Mouse (Mus musculus) midbrain, embryonic 16.5 days (tissue): ENCODE data around the gene Nanog. TPM values are rescaled to one million over a fixed set of nuclear protein-coding genes. Genes with fewer than 3 reads are reported as not detected.
"Not testable (repeated sequence)": the region's sequence is repeated elsewhere in the genome, so short reads cannot be mapped to it uniquely, and the experiment has no call there.

Experiments used
- ATAC-seq: fragments of 200-750 bp; cut with Nextera tagmentation; 2 replicates; pipeline ENCODE4 v1.8.0; 2017; ENCODE audit warnings: moderate TSS enrichment
- H3K27ac ChIP-seq: fragments of 300-500 bp; sonication (generic); 2 replicates; pipeline ENCODE4 v1.5.1; 2014; ENCODE audit warnings: mild to moderate bottlenecking, low read length, mixed read lengths
- H3K27me3 ChIP-seq: fragments of 300-500 bp; sonication (generic); 2 replicates; pipeline ENCODE4 v1.6.1; 2014; ENCODE audit warnings: low read depth, low read length, mixed read lengths; ENCODE audit not compliant: control insufficient read depth, insufficient read depth
- H3K36me3 ChIP-seq: fragments of 300-500 bp; sonication (generic); 2 replicates; pipeline ENCODE4 v1.6.1; 2014; ENCODE audit warnings: mild to moderate bottlenecking, low read length, moderate library complexity, mixed read lengths; ENCODE audit not compliant: control insufficient read depth, insufficient read depth
- H3K4me1 ChIP-seq: fragments of 300-500 bp; sonication (generic); 2 replicates; pipeline ENCODE4 v1.6.1; 2014; ENCODE audit warnings: mild to moderate bottlenecking, low read length, mixed read lengths; ENCODE audit not compliant: control insufficient read depth, insufficient read depth
- H3K4me2 ChIP-seq: fragments of 300-500 bp; sonication (generic); 2 replicates; pipeline ENCODE4 v1.6.1; 2014; ENCODE audit warnings: mild to moderate bottlenecking, low read length, mixed read lengths
- H3K4me3 ChIP-seq: fragments of 300-500 bp; sonication (generic); 2 replicates; pipeline ENCODE4 v1.5.1; 2014; ENCODE audit warnings: low read depth, mild to moderate bottlenecking, low read length, moderate library complexity, mixed read lengths
- H3K9ac ChIP-seq: fragments of 300-500 bp; sonication (generic); 2 replicates; pipeline ENCODE4 v1.6.1; 2014; ENCODE audit warnings: low read depth, low read length, mixed read lengths
- H3K9me3 ChIP-seq: fragments of 300-500 bp; sonication (generic); replicated peaks from 2 replicates; pipeline ENCODE4 v1.6.1; 2014; ENCODE audit warnings: mild to moderate bottlenecking, low read length, mixed read lengths; ENCODE audit not compliant: control insufficient read depth, poor library complexity, severe bottlenecking
- WGBS: fragments of 180-500 bp; shearing (Covaris S2); extraction: QIAGEN DNeasy Blood & Tissue Kit; methylation state at CpG from one replicate; pipeline ENCODE4 v1.1.7; 2014; 5-methylcytosine and 5-hydroxymethylcytosine counted together
- polyA plus RNA-seq: library from polyadenylated mRNA; unstranded; fragments of >200 nt; fragmentation: Nextera tagmentation; extraction: Ambion mirVana; gene quantifications from 2 replicates; pipeline ENCODE4 v1.2.1, GENCODE M21; 2015

The Nanog gene
- polyA plus RNA-seq, 1 experiment from 2014 or later: not detected

GRCm38 (mm10) chr6:122695398-122695797, 11.9 kb upstream of the Nanog start:
- 92% methylated on average over 3 of the region's 3 CpGs for WGBS
- Histone ChIP-seq H3K9ac (no peak overlapping the region), H3K4me2 (no peak overlapping the region), H3K36me3 (no peaks in the 10 kb centered on the region), H3K4me3 (no peak overlapping the region), H3K27ac (no peak overlapping the region), H3K4me1 (no peaks in the 10 kb centered on the region), H3K27me3 (no peaks in the 10 kb centered on the region), H3K9me3 (no peaks in the 10 kb centered on the region)
- ATAC-seq: no peak

GRCm38 (mm10) chr6:122699628-122700027, 7.7 kb upstream of the Nanog start:
- not testable (repeated sequence) for H3K9ac ChIP-seq, H3K27ac ChIP-seq, H3K4me1 ChIP-seq, H3K4me2 ChIP-seq, H3K4me3 ChIP-seq, H3K36me3 ChIP-seq, ATAC-seq, H3K9me3 ChIP-seq, H3K27me3 ChIP-seq
- 81% methylated on average over 2 of the region's 2 CpGs for WGBS

GRCm38 (mm10) chr6:122701816-122702215, 5.5 kb upstream of the Nanog start:
- Histone ChIP-seq H3K4me3 (no peak overlapping the region), H3K9ac (no peak overlapping the region), H3K4me1 (peaks cover 6% of the 10 kb centered on the region), H3K4me2 (no peak overlapping the region), H3K36me3 (no peaks in the 10 kb centered on the region), H3K9me3 (no peaks in the 10 kb centered on the region), H3K27me3 (0 out of 2 replicates have a peak, but pooled peaks cover 4% of the 10 kb centered on the region), H3K27ac (no peak overlapping the region)
- no peak for ATAC-seq
- WGBS: 85% methylated on average over 5 of the region's 5 CpGs

GRCm38 (mm10) chr6:122702480-122703124, 4.7 kb upstream of the Nanog start:
- H3K9ac ChIP-seq: peak overlapping the region; percentile 40; the same call in 1 of the 2 replicates
- H3K4me2 ChIP-seq: peak overlapping the region; percentile 45
- 0 out of 2 replicates have a peak, but pooled peaks cover 5% of the 10 kb centered on the region for H3K27me3 ChIP-seq
- H3K4me1 ChIP-seq: peaks cover 6% of the 10 kb centered on the region
- 5% methylated on average over 20 of the region's 20 CpGs for WGBS
- no peaks in the 10 kb centered on the region for H3K36me3 ChIP-seq
- peak; percentile 68 for ATAC-seq
- H3K27ac ChIP-seq: peak overlapping the region; percentile 38
- no peak overlapping the region for H3K4me3 ChIP-seq
- no peaks in the 10 kb centered on the region for H3K9me3 ChIP-seq

GRCm38 (mm10) chr6:122703251-122703650, 4.0 kb upstream of the Nanog start:
- Histone ChIP-seq H3K27me3 (0 out of 2 replicates have a peak, but pooled peaks cover 5% of the 10 kb centered on the region), H3K27ac (no peak overlapping the region; the same call in 1 of the 2 replicates), H3K9ac (no peak overlapping the region), H3K4me2 (no peak overlapping the region), H3K9me3 (no peaks in the 10 kb centered on the region), H3K4me1 (peaks cover 6% of the 10 kb centered on the region), H3K4me3 (no peak overlapping the region), H3K36me3 (no peaks in the 10 kb centered on the region)
- ATAC-seq: no peak
- WGBS: 12% methylated on average over 6 of the region's 6 CpGs

GRCm38 (mm10) chr6:122703706-122704105, 3.6 kb upstream of the Nanog start:
- H3K36me3 ChIP-seq: no peaks in the 10 kb centered on the region
- ATAC-seq: no peak
- WGBS: 25% methylated on average over 1 of the region's 1 CpGs
- H3K9ac ChIP-seq: no peak overlapping the region
- no peaks in the 10 kb centered on the region for H3K9me3 ChIP-seq
- no peak overlapping the region for H3K27ac ChIP-seq
- no peak overlapping the region for H3K4me3 ChIP-seq
- peaks cover 6% of the 10 kb centered on the region for H3K4me1 ChIP-seq
- H3K27me3 ChIP-seq: 0 out of 2 replicates have a peak, but pooled peaks cover 5% of the 10 kb centered on the region
- H3K4me2 ChIP-seq: no peak overlapping the region

- Histone ChIP-seq H3K9me3 (no peaks in the 10 kb centered on the region), H3K27me3 (0 out of 2 replicates have a peak, but pooled peaks cover 5% of the 10 kb centered on the region), H3K4me1 (peaks cover 6% of the 10 kb centered on the region), H3K9ac (no peak overlapping the region), H3K27ac (no peak overlapping the region), H3K36me3 (no peaks in the 10 kb centered on the region), H3K4me3 (no peak overlapping the region), H3K4me2 (no peak overlapping the region)
- no peak for ATAC-seq
- WGBS: 72% methylated on average over 12 of the region's 12 CpGs
Measured at GRCm38 (mm10) chr6:122706337-122706840, 900 bp upstream of the Nanog start.

- H3K27ac ChIP-seq: no peak overlapping the region
- H3K4me1 ChIP-seq: no peaks in the 10 kb centered on the region
- no peaks in the 10 kb centered on the region for H3K36me3 ChIP-seq
- H3K9ac ChIP-seq: no peak overlapping the region
- ATAC-seq: no peak
- 0 out of 2 replicates have a peak, but pooled peaks cover 5% of the 10 kb centered on the region for H3K27me3 ChIP-seq
- H3K4me3 ChIP-seq: no peak overlapping the region
- H3K4me2 ChIP-seq: no peak overlapping the region
- no peaks in the 10 kb centered on the region for H3K9me3 ChIP-seq
- 73% methylated on average over 4 of the region's 4 CpGs for WGBS
Measured at GRCm38 (mm10) chr6:122708826-122709225, 1.5 kb downstream of the Nanog start.

- 91% methylated on average over 2 of the region's 2 CpGs for WGBS
- ATAC-seq: no peak
- Histone ChIP-seq H3K9me3 (no peaks in the 10 kb centered on the region), H3K27me3 (0 out of 2 replicates have a peak, but pooled peaks cover 4% of the 10 kb centered on the region), H3K27ac (no peak overlapping the region), H3K4me2 (no peak overlapping the region), H3K36me3 (no peaks in the 10 kb centered on the region), H3K4me3 (no peak overlapping the region), H3K4me1 (no peaks in the 10 kb centered on the region), H3K9ac (no peak overlapping the region)
Measured at GRCm38 (mm10) chr6:122711455-122711854, 4.2 kb downstream of the Nanog start.
